Mouse (Mus musculus) activated CD4-positive, CD25-positive, alpha-beta regulatory T cell, adult 9 weeks (primary cell): ENCODE measurements around the gene Olfr1325. TPM values are rescaled to one million over a fixed set of nuclear protein-coding genes. Genes with fewer than 3 reads are reported as not detected.

ENCODE experiments used
- polyA plus RNA-seq: library from polyadenylated mRNA; unstranded; fragments of 100-300 nt; shearing (Covaris generic); gene quantifications from one replicate; pipeline ENCODE4 v1.2.1, GENCODE M21; 2017

Olfr1325 gene
- not detected for polyA plus RNA-seq

DNA sequence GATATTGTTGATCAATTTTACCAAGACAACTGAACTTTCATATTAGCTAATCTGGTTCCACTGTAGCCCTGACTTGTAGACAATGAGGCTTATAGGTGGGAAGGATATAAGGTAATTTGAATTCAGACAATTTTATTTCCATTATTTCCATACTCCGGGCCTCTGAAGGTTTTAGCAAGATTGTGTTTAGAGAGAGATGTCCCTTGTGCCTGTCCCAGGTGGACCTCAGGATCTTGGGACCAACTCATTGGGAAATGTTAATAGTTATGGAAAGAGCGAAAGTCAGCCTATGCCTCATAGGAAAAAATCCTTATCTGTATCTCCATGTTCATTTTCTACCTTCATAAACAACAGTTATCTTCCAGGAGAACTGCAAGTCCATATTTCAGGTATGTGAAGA is at the start of gene Olfr1325:
Gene Olfr1325 (plus strand): TSS at position 301 of the 400 bp plus-strand sequence.

GRCm38 (mm10) chrX:74574788-74575187 is 17.7 kb upstream of the Olfr1325 start, which contains the start of gene Olfr1326-ps1:
Gene Olfr1326-ps1 (minus strand): TSS chrX:74574888.

GRCm38 (mm10) chrX:74645466-74646323 is 53.2 kb downstream of the Olfr1325 start, which contains the start of gene Gm5640:
Gene Gm5640 (minus strand): TSS chrX:74645635.

Other genes starting within 250 kb of the Olfr1325 start
- 53.3 TPM for gene Lage3, start 239.1 kb upstream of the Olfr1325 start, polyA plus RNA-seq
- gene Ubl4a, start 219.5 kb upstream of the Olfr1325 start, polyA plus RNA-seq, result 68.2 TPM
- 43.9 TPM for gene Slc10a3, start 219.3 kb upstream of the Olfr1325 start, polyA plus RNA-seq
- gene Fam3a, start 199.4 kb upstream of the Olfr1325 start, polyA plus RNA-seq, result 43.8 TPM
- gene Ikbkg, start 199.4 kb upstream of the Olfr1325 start, polyA plus RNA-seq, result 61.0 TPM
- 64.7 TPM for gene G6pdx, start 163.5 kb upstream of the Olfr1325 start, polyA plus RNA-seq
- gene Gm6880, start 111.3 kb upstream of the Olfr1325 start, polyA plus RNA-seq, result not detected
- gene Olfr1326-ps1, start 17.8 kb upstream of the Olfr1325 start, polyA plus RNA-seq, result not detected
- gene Gm5640, start 53.0 kb downstream of the Olfr1325 start, polyA plus RNA-seq, result not detected
- not detected for gene Gm6890, start 148.2 kb downstream of the Olfr1325 start, polyA plus RNA-seq
- not detected for gene Gm5936, start 244.5 kb downstream of the Olfr1325 start, polyA plus RNA-seq